Mouse (Mus musculus): ENCODE results near the gene Igf2r.

Gene Igf2r

DNA sequence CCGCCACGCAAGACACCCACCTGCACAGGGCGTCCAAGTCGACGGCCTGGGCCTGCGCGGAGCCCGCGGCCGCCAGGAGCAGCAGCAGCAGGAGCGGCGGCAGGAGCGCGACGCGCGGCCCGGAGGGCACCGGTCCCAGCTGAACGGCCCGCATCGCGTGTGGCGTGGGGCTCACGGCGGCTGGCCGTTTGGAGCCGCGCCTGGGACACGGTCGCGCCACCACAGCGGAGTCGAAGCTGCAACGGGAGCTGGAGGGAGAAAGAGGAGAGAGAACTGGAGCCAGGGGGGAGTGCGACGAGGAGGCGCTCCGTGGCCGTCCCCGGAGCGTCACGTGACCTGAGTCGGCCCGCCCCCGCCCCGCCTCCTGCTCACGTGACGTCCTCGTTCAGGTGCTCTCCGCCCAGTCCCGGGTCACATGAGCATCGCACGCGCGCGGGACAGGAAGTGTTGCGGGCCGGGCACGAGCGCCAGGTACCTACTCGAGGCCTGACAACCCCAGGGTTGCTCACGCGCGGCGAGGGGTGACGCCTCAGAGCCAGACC lies at the start of gene Igf2r:
TSS of gene Igf2r (minus strand) at position 285 of the 542 bp plus-strand sequence.
- DNase-seq (ENCODE audit: low spot score in 2 of 2), result peak; percentile 77 to 81

DNA sequence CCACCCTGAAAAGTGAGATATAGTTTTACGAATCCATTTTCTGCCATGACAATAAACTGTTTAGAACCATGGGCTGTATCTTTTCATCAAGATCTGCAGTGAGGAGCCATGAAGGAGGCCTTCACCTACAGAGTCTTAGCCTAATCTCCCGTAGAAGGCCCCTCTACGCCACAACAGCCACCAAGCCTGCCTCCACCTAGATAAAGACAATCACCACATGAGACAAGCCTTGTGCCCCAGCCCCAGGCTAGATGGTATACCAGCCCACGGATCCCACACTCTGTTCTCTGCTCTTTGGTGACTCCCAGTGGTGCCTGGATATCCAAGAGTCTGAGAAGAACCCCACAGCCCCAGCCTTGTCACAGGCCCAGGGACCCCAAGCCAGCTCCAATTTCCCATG lies 46.4 kb upstream of the Igf2r start:
- no peak for DNase-seq (ENCODE audit: low spot score in 2 of 2)

DNA sequence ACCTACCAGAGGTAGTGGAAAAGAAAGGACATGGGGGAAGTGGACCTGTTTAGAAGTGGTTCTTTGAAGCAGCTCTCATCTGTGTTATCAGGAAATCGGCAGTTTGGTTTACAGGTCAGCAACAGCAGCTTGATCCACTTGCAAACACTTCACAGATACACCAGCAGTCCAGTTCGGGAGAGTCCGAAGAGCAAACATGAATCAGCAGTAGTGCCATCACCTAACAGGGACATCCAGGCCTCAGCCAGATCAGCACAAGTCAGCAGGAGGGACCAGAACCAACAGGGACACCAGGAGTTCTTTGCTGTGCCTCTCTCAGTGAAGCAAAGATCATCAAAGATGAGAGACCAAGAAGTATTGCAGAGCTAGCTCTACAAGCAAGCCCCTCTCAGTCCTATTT lies 45.0 kb upstream of the Igf2r start:
- no peak for DNase-seq (ENCODE audit: low spot score in 2 of 2)

DNA sequence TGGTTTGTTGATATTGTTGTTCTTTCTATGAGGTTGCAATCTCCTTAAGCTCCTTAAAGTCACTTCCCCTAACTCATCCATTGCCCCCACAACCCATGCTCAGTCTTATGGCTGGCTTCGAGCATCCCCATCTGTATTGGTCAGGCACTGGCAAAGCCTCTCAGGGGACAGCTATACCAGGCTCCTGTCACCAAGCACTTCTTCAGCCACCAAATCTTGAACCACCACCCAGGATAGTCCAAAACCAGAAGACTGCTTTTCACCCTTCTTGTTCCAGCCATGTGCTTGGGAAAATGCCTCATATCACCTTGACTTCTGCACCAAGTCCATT lies 41.5 kb upstream of the Igf2r start:
- no peak for DNase-seq (ENCODE audit: low spot score in 2 of 2)

DNA sequence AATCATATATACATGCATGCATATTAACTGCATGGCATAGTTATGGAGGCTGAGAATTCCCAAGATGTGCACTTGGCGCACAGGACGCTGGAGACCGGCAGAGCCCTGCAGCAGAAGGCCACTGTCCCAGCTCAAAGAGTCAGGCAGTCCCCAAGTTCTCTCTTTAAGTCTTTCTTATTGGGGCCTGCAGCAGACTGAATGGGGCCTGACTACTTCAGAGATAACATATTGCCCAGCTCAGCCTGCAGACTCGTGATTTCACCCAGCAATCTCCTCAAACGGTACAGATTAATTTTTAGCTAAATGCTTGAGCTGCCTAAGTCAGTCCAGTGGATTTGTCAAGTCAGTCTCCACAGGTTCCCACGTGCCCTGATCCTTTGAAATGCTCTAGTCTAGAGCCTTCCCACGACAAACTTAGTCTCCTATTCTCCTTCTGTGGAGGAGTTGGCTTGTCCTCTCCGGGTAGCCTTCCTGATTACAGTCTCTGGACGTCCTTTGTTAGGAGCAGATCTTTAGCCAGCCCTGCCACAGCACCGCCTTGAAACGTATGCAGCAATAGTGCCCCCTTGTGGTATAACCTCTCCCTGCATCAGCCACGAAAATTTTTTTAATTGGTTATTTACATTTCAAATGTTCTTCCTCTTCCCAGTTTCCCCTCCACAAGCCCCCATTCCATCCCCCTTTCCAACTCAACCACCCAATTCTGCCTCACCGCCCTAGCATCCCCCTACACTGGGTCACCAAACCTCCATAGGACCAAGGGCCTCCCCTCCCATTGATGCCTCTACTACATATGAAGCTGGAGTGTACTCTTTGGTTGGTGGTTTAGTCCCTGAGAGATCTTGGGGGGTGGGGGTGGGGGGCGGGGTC lies 40.9 kb upstream of the Igf2r start:
- peak; percentile 39 to 76 for DNase-seq (ENCODE audit: low spot score in 2 of 2)

DNA sequence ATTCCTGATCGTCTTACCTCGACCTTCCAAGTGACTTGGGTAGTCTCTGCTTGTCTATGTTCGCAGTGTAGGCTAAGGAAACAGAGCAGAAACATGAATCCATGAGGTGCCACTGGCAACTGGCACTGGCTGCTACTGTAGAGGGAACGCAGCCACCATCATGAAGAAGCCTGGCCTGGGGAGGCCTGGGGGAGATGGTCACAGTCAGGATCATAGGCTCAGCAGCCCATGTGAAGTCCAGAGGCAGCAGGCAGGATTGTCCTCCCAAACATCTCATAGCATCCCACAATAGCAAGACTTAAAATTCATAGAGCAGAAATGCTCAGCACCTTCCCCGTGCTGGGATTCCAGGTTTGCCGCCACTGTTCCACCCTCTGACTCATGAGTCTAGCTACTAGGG lies 39.4 kb upstream of the Igf2r start:
- DNase-seq (ENCODE audit: low spot score in 2 of 2), result no peak

DNA sequence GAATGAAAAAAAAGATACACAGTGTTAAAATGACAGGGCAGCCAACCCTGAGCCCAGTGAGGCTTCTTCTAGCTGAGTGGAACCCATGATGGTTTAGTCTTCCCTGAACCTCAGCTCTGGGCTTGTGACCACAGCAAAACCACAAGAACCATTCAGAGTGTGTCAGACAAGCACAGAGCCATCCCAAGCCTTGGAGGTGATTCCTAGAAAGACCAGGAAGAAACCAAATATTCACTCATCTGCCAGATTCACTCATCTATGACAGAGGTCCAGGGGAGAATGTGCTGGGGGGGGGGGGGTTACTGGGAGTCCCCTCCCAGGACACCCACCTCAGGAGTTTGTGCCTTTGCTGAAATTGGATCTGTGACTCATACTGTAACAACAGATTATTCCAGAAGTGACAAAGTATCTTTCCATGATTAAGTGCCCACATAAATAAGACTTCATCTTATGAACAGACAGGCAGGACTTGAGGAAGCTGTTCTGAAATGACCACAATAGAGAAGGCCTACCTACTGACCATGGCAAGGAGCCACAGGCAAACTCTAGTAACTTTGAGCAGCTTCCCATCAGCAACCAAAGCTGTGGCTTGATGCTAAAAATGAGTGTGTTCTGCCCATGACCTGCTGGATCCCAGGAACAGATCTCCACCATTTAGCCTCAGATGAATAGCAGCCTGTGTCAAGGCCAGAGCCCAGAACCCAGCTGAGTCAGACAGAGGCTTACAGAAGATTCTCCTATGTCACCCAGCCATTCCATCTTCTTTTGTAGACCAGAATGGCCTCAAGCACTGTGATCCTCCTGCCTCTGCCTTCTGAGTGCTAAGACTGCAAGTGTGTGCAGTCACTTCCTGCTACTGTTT lies 35.4 kb upstream of the Igf2r start:
- DNase-seq (ENCODE audit: low spot score in 2 of 2), result no peak

DNA sequence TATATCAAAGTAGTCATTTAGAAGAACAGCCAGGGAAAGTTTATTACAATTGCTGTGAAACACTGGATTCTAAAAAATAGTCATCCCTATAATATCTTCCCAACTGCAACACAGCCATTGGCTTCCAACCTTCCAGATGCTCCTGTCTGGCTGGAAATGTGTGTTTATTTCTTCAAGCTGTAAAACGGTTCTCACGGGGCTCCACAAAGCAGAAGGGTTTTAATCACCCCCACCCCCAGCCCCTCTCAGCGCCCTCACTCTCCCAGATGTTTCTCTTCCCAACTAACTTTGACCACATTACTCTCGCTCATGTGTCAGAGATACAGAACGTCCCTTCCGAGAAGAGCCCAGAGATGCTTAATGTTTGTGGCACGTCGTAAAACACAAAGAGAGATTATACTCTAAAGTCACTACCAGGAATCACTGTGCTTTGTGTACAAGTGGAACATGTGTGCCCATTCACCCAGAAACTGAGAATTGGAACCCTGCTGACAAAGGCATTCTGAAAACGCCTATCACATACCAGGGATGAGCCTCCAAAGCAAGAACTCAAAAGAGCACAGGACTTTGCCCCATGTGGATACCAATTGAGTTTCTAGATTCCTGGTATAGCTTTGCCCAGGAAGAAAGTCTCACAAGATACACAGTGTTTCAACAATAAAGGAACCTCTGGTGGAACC lies 32.5 kb upstream of the Igf2r start:
- DNase-seq (ENCODE audit: low spot score in 2 of 2), result no peak

DNA sequence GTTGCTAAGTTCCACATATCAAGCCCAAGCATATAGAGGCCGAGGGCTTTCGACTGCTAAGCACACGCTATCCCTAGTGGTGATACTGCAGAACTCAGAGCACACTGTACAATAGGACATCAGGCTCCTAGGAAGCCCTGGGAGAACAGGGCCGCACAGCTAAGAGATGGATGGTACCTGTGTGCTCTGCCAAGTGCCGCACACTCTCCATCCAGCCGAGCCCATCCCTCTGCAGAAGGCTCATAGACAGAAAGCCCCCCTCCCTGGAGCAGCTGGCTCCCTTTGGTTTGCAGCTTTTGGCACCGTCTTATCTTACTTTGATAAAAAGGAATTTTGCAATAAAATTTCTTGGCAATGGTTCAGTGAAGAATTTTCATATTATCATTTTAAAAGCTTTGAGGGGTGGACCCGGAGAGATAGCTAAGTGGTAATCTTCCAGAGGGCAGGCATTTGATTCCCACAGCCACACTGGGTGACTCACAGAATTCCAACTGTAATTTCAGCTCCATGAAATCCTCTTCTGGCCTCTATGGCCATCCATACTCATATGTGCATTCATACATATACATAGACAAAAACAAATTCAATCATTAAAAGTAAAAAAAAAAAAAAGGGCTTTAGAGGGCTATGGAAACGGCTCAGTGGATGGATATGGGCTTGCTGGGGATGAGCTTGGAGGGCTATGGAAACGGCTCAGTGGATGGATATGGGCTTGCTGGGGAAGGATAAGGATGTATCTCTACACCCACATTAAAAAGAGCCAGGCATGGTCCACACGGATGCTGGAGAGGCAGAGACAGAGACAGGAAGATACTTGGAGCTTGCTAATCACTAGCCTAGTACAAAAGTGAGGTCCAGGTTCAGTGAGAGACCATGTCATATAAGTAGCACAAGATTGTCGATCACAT lies 30.2 kb upstream of the Igf2r start:
- no peak for DNase-seq (ENCODE audit: low spot score in 2 of 2)

DNA sequence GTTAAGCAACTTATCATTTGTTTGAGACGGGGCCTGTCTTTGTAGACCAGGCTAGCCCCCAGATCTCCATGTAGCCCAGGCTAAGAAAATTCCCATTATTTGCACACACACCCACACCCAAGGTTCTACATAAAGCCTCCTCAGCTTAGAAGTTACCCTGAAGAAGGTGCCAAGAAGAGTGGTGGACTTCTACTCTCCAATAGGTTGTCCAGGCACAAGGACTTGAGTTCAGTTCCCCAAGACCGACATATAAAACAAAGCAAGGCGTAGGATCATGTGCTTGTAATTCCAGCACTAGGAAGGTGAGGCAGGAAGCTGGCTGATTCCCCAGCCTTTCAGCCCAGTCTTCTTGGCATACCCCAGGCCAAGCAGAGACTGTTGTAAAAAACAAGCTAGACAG lies 29.1 kb upstream of the Igf2r start:
- no peak for DNase-seq (ENCODE audit: low spot score in 2 of 2)

DNA sequence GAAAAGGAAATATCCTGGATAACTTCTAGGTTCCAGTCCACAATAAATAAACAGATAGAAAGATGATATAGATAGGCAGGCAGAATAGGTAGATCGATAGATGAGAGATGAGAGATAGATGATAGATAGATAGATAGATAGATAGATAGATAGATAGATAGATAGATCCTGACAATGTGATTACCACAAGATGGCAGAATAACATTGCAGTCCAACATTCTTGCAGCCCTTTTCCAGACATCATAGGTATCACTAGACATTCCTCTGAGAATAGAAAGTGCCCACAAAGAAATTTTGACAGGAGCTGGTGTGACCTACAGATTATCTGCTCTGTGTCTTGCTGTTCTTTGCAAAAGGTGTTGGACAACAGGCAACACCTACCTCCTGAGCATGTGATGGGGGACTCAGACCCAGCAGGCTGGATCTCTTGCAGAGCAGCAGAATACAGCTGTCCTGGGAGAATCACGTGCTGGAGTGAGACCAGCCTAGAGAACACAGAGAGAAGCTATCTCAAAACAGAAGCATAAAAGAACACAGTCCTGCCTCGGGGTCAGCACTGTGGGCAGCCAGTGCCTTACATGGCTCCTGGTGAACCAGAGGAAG lies 28.1 kb upstream of the Igf2r start:
- DNase-seq (ENCODE audit: low spot score in 2 of 2), result no peak

DNA sequence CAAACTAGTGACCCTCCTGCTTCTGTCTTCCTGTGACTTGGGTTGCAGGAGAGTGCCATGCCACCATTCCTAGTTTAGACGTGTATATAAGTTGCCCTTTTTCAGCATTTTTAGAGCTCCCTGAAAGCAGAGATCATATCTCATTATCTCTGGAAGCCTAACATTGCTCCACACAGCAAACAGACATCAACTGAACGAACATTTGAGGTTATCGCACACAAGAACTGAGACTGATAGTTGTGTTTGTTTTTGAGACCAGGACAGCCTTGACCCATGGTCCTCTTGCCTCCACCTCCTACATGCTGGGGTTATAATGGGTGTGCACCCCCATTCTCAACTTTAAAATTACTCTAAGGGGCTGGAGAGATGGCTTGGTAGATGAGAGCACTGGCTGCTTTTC lies 27.2 kb upstream of the Igf2r start:
- DNase-seq (ENCODE audit: low spot score in 2 of 2), result no peak

DNA sequence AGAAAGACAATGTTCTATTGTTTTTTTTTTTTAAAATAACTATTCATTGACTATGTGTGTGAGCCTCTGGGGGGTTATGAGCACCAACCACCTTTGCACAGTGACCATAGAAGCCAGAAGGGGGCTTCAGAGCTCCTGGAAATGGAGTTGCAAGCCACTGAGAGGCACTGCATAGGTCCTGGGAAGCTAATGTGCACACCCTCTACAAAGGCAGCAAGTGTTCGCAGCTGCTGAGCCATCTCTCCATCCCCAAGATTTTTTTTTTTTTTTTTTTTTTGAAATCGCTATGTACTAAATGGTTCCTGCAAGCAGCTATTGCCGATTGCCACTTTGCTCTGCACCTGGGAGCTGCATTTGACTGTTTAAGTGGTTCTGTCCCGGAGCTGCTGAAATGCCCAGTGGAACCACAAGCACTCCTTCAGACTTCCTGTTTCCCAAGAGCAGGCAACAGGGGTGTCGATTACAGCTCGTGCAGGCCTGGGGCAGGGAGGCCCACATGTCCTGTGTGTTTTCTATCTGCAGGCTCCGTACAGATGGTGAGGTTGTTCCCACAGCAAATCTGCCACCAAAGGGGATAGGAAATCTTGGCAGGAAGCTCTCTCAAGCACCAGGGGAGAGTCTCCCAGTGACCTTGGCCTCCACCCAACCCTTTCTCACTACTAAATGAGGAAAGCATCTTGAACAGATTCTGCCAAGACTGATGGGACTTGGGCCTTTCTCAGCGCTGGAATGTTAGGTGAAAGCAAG lies 24.4 kb upstream of the Igf2r start:
- DNase-seq (ENCODE audit: low spot score in 2 of 2), result peak in 1 of 2 experiments; percentile 14

DNA sequence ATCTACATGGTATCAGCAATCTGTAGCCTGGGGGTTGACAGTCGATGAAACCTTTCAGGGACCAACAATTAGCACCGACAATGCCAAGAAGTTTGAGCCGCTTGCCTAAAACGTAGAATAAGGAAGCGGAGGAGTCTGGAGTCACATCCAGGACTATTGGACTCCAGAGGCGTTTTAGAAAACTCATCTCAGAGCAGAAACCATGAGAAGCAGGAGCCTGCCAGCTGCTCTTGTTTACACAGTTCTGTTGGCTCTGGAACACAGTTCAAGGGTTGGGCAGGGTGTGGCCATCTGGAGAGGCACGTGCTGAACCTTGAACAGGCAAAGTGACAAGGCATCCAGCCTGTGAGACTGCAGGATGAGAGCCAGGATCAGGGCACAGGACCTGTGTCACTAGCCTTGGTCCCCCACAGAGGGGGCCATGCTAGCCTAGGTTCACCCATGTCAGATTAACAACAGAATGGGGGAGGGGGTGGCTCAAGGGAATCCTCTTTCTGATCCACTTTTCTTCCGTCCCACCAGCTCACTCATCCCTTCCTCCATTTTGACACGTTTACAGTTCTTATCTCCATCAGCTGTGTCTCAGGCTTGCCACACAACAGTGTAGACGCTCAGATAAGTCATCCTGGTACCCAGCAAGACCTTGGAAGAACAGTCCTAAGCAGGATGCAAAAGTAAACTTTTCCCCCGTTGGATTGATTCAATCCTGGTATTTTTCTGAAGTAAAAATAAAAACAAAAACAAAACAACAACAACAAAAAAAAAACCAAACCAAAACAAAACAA lies 23.1 kb upstream of the Igf2r start:
- no peak for DNase-seq (ENCODE audit: low spot score in 2 of 2)

DNA sequence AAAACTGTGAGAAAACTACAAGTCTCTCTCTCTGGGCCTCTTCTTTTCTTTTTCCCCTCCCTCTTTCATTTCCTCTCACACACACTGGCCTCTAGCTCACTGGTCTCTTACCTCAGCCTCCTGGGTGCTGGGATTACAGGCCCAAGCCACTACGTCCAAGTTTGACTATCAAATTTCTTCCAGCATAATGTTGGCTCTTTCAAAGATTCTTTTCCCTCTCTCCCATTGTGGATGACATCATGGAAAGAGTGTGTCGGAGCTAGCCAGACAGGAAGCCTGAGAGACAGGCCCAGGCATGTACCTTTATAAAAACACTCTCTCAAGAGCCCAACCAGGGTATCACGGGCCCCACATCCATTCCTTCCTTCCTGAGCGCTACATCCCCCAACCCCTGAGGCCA lies 22.0 kb upstream of the Igf2r start:
- DNase-seq (ENCODE audit: low spot score in 2 of 2), result no peak

DNA sequence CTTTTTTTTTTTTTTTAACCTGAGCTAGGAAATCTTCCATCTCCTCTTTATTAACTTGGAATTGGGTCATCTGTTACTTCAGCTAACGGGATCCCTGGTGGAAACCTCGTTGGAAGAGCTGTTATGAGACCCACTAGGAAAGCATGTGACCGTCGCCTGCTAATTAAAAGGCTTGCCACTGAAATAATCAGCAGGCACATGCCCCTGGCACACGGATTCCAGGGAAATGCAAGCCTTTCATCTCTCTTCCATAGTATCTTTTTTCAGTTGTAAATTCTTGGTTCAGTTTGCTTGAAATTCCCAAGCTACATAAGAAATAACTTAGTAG lies 21.6 kb upstream of the Igf2r start:
- no peak for DNase-seq (ENCODE audit: low spot score in 2 of 2)

DNA sequence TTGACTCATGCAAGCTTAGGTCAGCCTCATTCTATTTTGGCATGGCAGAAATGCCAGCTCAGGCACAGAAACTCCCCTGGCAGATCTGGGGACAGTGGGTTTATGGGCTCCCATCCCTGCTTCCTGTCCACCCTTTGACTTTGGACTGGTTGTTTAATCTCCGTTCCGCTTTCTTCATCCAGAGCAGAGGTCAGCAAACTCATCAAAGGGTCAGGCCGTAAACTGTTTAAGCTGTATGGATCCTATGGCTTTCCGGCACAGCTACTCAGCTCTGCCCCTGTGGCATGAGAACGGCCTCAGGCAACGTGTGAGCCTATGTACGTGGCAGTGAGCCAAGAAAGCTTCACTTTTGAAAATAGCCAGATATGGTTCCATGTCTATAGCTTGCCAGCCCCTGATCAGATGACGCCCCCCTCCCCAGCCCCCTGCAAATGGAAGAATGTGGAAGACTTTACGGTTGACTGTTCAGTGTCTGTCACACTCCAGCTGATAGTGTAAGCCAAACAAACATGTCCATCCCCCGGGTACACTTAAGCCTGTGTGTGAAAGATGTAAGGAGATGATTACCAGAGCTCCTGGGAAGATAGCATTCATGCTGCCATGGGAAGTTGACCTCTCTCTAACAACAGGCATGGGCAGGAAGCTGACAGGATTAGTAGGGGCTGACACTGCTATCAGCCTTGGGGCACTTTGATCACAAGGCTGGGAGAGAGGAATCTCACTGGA lies 21.1 kb upstream of the Igf2r start:
- DNase-seq (ENCODE audit: low spot score in 2 of 2), result no peak
